Mouse (Mus musculus) heart, embryonic 16.5 days (tissue): ENCODE measurements around the gene Ttc7b. TPM values are rescaled to one million over a fixed set of nuclear protein-coding genes. Genes with fewer than 3 reads are reported as not detected.

Source experiments
- ATAC-seq: fragments of 200-750 bp; cut with Nextera tagmentation; replicated peaks from 2 replicates; pipeline ENCODE4 v1.8.0; 2017; ENCODE audit warnings: moderate number of reproducible peaks; ENCODE audit not compliant: insufficient read depth, low FRiP score; ENCODE audit errors: extremely low read depth
- H3K27ac ChIP-seq: fragments of 300-500 bp; sonication (generic); 2 replicates; pipeline ENCODE4 v1.5.1; 2014; ENCODE audit warnings: mild to moderate bottlenecking, low read length, control low read depth, moderate library complexity
- H3K27me3 ChIP-seq: fragments of 300-500 bp; sonication (generic); 2 replicates; pipeline ENCODE4 v1.6.1; 2014; ENCODE audit warnings: low read length, mixed read lengths; ENCODE audit not compliant: control insufficient read depth, insufficient read depth
- H3K36me3 ChIP-seq: fragments of 300-500 bp; sonication (generic); 2 replicates; pipeline ENCODE4 v1.6.1; 2014; ENCODE audit not compliant: control insufficient read depth, insufficient read depth
- H3K4me1 ChIP-seq: fragments of 300-500 bp; sonication (generic); 2 replicates; pipeline ENCODE4 v1.6.1; 2014; ENCODE audit warnings: low read length, mixed read lengths; ENCODE audit not compliant: control insufficient read depth, insufficient read depth
- H3K4me2 ChIP-seq: fragments of 300-500 bp; sonication (generic); 2 replicates; pipeline ENCODE4 v1.6.1; 2014; ENCODE audit warnings: low read depth, mild to moderate bottlenecking, control low read depth, low read length
- H3K4me3 ChIP-seq: fragments of 300-500 bp; sonication (generic); 2 replicates; pipeline ENCODE4 v1.5.1; 2014; ENCODE audit warnings: mild to moderate bottlenecking, control low read depth, low read length
- H3K9ac ChIP-seq: fragments of 300-500 bp; sonication (generic); 2 replicates; pipeline ENCODE4 v1.6.1; 2014; ENCODE audit warnings: low read length, control low read depth
- H3K9me3 ChIP-seq: fragments of 300-500 bp; sonication (generic); replicated peaks from 2 replicates; pipeline ENCODE4 v1.6.1; 2016; ENCODE audit warnings: low read length; ENCODE audit not compliant: control insufficient read depth
- WGBS: fragments of 180-500 bp; shearing (Covaris S2); extraction: QIAGEN DNeasy Blood & Tissue Kit; methylation state at CpG from one replicate; pipeline ENCODE4 v1.1.7; 2014; 5-methylcytosine and 5-hydroxymethylcytosine counted together
- polyA plus RNA-seq: library from polyadenylated mRNA; unstranded; fragments of >200 nt; fragmentation: Nextera tagmentation; extraction: Ambion mirVana; gene quantifications from 2 replicates; pipeline ENCODE4 v1.2.1, GENCODE M21; 2015

Gene Ttc7b
- polyA plus RNA-seq, 1 experiment from 2014 or later = 6.7 TPM

DNA sequence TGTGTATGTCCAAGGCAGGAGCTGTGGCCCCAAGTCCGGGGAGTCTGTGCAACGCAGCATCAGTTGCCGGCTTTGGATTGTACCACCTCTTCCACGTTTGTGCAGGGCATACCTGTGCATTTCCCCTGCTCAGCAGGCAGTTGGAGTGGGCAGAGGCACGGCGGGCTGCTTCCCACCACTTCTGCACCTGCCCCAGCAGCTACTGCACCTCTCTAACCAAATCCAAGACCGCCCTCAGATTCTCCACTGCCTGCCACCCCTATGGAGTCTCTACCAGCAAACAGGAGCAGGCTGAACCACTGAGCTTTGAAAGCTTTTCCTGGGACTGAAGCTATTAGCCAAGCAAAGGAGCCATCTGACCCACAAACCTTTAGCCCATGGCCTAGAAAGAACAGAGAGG lies 30.8 kb downstream of the Ttc7b start:
- Histone ChIP-seq H3K4me2 (no peak overlapping the region), H3K27ac (no peak overlapping the region), H3K36me3 (peaks cover 12% of the 10 kb centered on the region), H3K9me3 (no peaks in the 10 kb centered on the region), H3K9ac (no peak overlapping the region), H3K4me3 (no peak overlapping the region), H3K4me1 (0 out of 2 replicates have a peak, but pooled peaks cover 2% of the 10 kb centered on the region), H3K27me3 (no peaks in the 10 kb centered on the region)
- 90% methylated on average over 7 of the region's 7 CpGs for WGBS
- ATAC-seq = no peak

GRCm38 (mm10) chr12:100488368-100488767 lies 32.3 kb downstream of the Ttc7b start:
- no peak for ATAC-seq
- no peaks in the 10 kb centered on the region for H3K9me3 ChIP-seq
- WGBS = 93% methylated on average over 5 of the region's 5 CpGs
- no peak overlapping the region for H3K9ac ChIP-seq
- no peaks in the 10 kb centered on the region for H3K27me3 ChIP-seq
- H3K36me3 ChIP-seq = peaks cover 4% of the 10 kb centered on the region
- no peak overlapping the region for H3K27ac ChIP-seq
- H3K4me3 ChIP-seq = no peak overlapping the region
- H3K4me2 ChIP-seq = no peak overlapping the region
- 0 out of 2 replicates have a peak, but pooled peaks cover 2% of the 10 kb centered on the region for H3K4me1 ChIP-seq

DNA sequence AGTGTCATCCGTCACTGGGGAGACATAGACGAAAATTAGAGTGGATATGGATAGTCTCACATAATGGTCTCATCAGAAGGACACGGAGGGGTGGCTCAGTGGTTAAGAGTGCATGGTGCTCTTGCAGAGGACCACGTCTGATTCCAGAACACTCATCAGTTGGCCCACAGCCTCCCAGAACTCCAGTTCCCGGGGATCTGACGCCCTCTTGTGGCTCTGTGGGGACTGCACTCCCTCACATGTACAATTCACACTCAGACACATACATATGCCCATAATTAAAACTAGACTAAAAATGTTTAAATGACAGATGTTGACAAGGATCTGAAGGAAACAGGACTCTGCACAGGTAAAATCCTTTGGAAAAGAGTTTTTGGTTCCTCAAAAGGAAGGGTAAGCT lies 34.4 kb downstream of the Ttc7b start:
- Histone ChIP-seq H3K4me2 (no peak overlapping the region), H3K9me3 (no peaks in the 10 kb centered on the region), H3K27me3 (no peaks in the 10 kb centered on the region), H3K9ac (no peak overlapping the region), H3K27ac (no peak overlapping the region), H3K4me3 (no peak overlapping the region), H3K36me3 (no peaks in the 10 kb centered on the region), H3K4me1 (0 out of 2 replicates have a peak, but pooled peaks cover 2% of the 10 kb centered on the region)
- 78% methylated on average over 6 of the region's 6 CpGs for WGBS
- ATAC-seq = no peak

DNA sequence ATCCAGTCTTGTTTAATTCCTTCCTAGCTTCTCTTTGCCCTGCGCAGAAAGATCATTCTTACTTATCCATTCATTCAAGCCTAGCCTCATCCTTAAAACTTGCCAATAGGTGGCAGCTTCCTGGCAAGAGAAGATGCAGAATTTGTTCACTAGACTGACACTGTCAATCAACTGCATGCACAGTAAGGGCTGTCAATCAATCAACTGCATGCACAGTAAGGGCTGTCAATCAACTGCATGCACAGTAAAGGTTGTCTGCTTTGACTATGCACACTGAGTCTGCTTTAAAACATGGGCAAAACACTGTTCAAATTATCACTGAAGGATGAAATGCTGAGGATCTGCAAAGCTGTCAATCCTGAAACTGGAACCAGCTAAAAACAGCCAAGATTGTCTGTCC lies 37.6 kb downstream of the Ttc7b start:
- Histone ChIP-seq H3K4me1 (peaks cover 11% of the 10 kb centered on the region), H3K4me2 (no peak overlapping the region), H3K27me3 (no peaks in the 10 kb centered on the region), H3K9me3 (no peaks in the 10 kb centered on the region), H3K9ac (no peak overlapping the region), H3K4me3 (no peak overlapping the region), H3K27ac (no peak overlapping the region), H3K36me3 (no peaks in the 10 kb centered on the region)
- ATAC-seq = no peak
- WGBS = 93% methylated on average over 1 of the region's 1 CpGs

- no peaks in the 10 kb centered on the region for H3K36me3 ChIP-seq
- H3K4me2 ChIP-seq = no peak overlapping the region
- no peaks in the 10 kb centered on the region for H3K9me3 ChIP-seq
- peaks cover 11% of the 10 kb centered on the region for H3K4me1 ChIP-seq
- no peak overlapping the region for H3K4me3 ChIP-seq
- H3K27ac ChIP-seq = no peak overlapping the region
- WGBS = 70% methylated on average over 7 of the region's 7 CpGs
- H3K27me3 ChIP-seq = no peaks in the 10 kb centered on the region
- H3K9ac ChIP-seq = no peak overlapping the region
- ATAC-seq = no peak
Observed at GRCm38 (mm10) chr12:100482255-100482654, 38.4 kb downstream of the Ttc7b start.

DNA sequence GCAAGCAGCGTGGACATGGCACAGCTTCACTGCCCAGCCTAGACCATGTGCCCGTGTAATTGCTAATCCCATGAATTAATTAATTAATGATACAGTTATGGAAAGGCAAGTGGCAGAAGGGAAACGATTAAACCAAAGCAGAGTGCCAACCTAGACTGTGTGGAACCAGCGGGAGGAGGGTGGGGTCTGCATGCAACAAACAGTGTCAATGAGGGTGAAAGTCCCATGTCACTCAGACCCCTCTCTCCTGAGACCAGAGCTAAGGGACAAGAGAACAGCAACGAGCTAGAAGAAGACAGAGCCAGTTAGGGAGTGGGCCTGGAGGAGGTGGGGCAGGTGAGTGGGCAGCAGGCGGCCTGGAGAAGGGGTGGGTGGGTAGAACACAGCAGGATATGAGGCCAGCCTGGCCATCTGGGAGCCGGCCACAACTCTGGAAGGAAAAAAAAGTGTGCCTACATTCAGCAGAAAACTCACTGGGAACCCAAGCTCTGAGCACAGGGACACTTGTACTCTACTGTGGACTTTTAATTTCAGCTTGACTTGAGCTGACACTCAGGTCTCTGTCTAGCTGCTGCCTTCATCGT lies 39.1 kb downstream of the Ttc7b start:
- Histone ChIP-seq H3K36me3 (no peaks in the 10 kb centered on the region), H3K4me1 (peaks cover 11% of the 10 kb centered on the region), H3K4me2 (no peak overlapping the region), H3K4me3 (no peak overlapping the region), H3K9ac (no peak overlapping the region), H3K27ac (no peak overlapping the region), H3K9me3 (no peaks in the 10 kb centered on the region), H3K27me3 (no peaks in the 10 kb centered on the region)
- no peak for ATAC-seq
- 87% methylated on average over 8 of the region's 8 CpGs for WGBS

GRCm38 (mm10) chr12:100480642-100481442 lies 39.8 kb downstream of the Ttc7b start:
- H3K36me3 ChIP-seq = no peaks in the 10 kb centered on the region
- ATAC-seq = no peak
- no peaks in the 10 kb centered on the region for H3K27me3 ChIP-seq
- WGBS = 83% methylated on average over 15 of the region's 15 CpGs
- H3K4me3 ChIP-seq = no peak overlapping the region
- H3K9me3 ChIP-seq = no peaks in the 10 kb centered on the region
- no peak overlapping the region for H3K4me2 ChIP-seq
- peaks cover 11% of the 10 kb centered on the region for H3K4me1 ChIP-seq
- H3K27ac ChIP-seq = no peak overlapping the region
- no peak overlapping the region for H3K9ac ChIP-seq

GRCm38 (mm10) chr12:100479892-100480621 lies 40.6 kb downstream of the Ttc7b start:
- peak; percentile 40; the same call in 1 of the 2 replicates for ATAC-seq
- no peak overlapping the region for H3K27ac ChIP-seq
- no peaks in the 10 kb centered on the region for H3K36me3 ChIP-seq
- no peak overlapping the region for H3K4me3 ChIP-seq
- H3K9me3 ChIP-seq = no peaks in the 10 kb centered on the region
- no peaks in the 10 kb centered on the region for H3K27me3 ChIP-seq
- no peak overlapping the region for H3K4me2 ChIP-seq
- H3K4me1 ChIP-seq = peaks cover 11% of the 10 kb centered on the region
- 31% methylated on average over 7 of the region's 7 CpGs for WGBS
- H3K9ac ChIP-seq = no peak overlapping the region
